Mouse (Mus musculus) thymus, adult 2 months (tissue): ENCODE data around the gene Notch4. TPM values are rescaled to one million over a fixed set of nuclear protein-coding genes. Genes with fewer than 3 reads are reported as not detected.
A peak's percentile ranks its signal among the peaks of the same experiment; 100 is the strongest.

ENCODE experiments used
- DNase-seq: peaks from one replicate; pipeline ENCODE4 v3.0.0; 2021
- H3K27ac ChIP-seq: fragments of 200-500 bp; 2 replicates; pipeline ENCODE4 v1.5.1; 2012; ENCODE audit warnings: low read length, control low read depth; ENCODE audit not compliant: control insufficient read depth, insufficient read depth
- H3K27me3 ChIP-seq: fragments of 200-500 bp; 2 replicates; pipeline ENCODE4 v1.6.1; 2012; ENCODE audit warnings: mild to moderate bottlenecking, low read length, moderate library complexity, mixed read lengths; ENCODE audit not compliant: control insufficient read depth, insufficient read depth
- H3K36me3 ChIP-seq: fragments of 200-500 bp; 2 replicates; pipeline ENCODE4 v1.6.1; 2012; ENCODE audit warnings: mild to moderate bottlenecking, low read length, moderate library complexity; ENCODE audit not compliant: control insufficient read depth, insufficient read depth
- H3K4me1 ChIP-seq: fragments of 200-500 bp; replicated peaks from 2 replicates; pipeline ENCODE4 v1.6.1; 2012; ENCODE audit warnings: low read length; ENCODE audit not compliant: control insufficient read depth, insufficient read depth
- H3K4me3 ChIP-seq: fragments of 200-500 bp; 2 replicates; pipeline ENCODE4 v1.5.1; 2012; ENCODE audit warnings: mild to moderate bottlenecking, low read length, control low read depth, moderate library complexity; ENCODE audit not compliant: control insufficient read depth, insufficient read depth
- CTCF ChIP-seq: fragments of 200-500 bp; IDR thresholded peaks from 2 replicates; pipeline ENCODE4 v1.5.1; 2012; ENCODE audit warnings: mild to moderate bottlenecking, control low read depth, low read length, moderate library complexity, borderline replicate concordance; ENCODE audit not compliant: control insufficient read depth, poor library complexity, insufficient read depth; ENCODE audit errors: extremely low read depth
- POLR2A ChIP-seq: fragments of 200-500 bp; IDR thresholded peaks from 2 replicates; pipeline ENCODE4 v1.6.1; 2012; ENCODE audit warnings: mild to moderate bottlenecking, low read length, control low read depth, moderate library complexity; ENCODE audit not compliant: control insufficient read depth, poor library complexity, insufficient read depth; ENCODE audit errors: extremely low read depth
- WGBS: fragments of 180-500 bp; shearing (Covaris S2); methylation state at CpG from one replicate; pipeline ENCODE4 v1.1.7; 2018; 5-methylcytosine and 5-hydroxymethylcytosine counted together
- polyA plus RNA-seq: library from polyadenylated mRNA; depleted of rRNA; stranded (reverse); fragments of >200 nt; gene quantifications from 2 replicates; pipeline ENCODE4 v1.2.3, GENCODE M21; 2012

Notch4 gene
- polyA plus RNA-seq, 1 experiment, result 6.1 TPM

GRCm38 (mm10) chr17:34591994-34592375, 27.9 kb downstream of the Notch4 start:
- H3K36me3 ChIP-seq, result peaks cover 20% of the 10 kb centered on the region
- no peaks in the 10 kb centered on the region for H3K27me3 ChIP-seq
- H3K27ac ChIP-seq, result peak overlapping the region; percentile 95
- 3% methylated on average over 35 of the region's 35 CpGs for WGBS
- peaks cover 25% of the 10 kb centered on the region for H3K4me1 ChIP-seq
- TF ChIP-seq POLR2A (peak; percentile 65), CTCF (peak; percentile 39; the same call in 1 of the 2 replicates)
- DNase-seq, result peak; percentile 90
- H3K4me3 ChIP-seq, result peak overlapping the region; percentile 76

DNA sequence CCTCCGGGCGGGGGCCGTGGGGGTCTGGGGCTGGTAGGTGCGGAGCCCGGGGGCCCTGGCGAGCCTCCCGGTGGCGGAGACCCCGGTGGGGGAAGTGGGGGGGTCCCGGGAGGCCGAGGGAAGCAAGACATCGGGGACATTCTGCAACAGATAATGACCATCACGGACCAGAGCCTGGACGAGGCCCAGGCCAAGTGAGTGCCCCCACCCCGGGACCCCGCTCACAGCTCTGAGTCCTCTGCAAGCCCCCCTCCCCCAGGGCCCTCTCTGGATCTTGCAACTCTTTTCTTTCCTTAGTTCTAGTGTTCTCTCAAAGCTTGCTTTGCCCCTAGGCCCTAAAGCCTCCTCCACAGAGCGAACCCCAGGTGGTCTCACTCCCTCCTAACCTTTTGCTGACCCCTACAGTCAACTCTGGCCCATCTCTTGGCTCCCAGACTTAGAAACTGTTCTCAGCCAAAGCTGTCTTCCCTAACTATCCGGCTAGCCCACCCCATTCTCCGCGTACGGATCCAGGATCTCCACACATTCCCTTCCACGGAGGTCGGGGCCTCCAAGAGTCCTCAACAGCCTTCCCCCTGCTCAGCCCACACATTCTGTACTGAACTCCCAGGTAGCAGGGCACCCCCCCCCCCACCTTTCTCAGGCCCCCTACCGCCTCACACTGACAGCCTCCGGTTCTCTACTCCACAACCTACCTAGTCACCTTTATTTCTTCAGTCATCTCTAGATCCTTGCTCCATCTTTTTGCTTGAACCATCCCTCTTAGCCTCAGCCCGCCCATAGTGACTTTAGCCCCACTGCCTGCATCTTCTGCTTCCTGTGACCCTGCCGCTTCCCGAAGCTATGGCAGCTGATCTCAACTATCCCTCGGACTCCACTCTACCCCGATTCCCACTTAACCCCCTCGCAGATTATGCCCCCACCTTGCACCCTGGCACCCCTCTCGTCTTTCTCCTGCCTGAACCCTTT, 28.8 kb downstream of the Notch4 start:
- H3K27me3 ChIP-seq, result no peaks in the 10 kb centered on the region
- TF ChIP-seq CTCF (no peak), POLR2A (no peak)
- H3K36me3 ChIP-seq, result peaks cover 20% of the 10 kb centered on the region
- H3K4me3 ChIP-seq, result peak overlapping the region; percentile 76
- H3K27ac ChIP-seq, result peak overlapping the region; percentile 74
- peak; percentile 40 for DNase-seq
- WGBS, result 3% methylated on average over 32 of the region's 32 CpGs
- peaks cover 24% of the 10 kb centered on the region for H3K4me1 ChIP-seq

GRCm38 (mm10) chr17:34593752-34594525, 29.9 kb downstream of the Notch4 start:
- DNase-seq, result no peak
- no peak overlapping the region for H3K27ac ChIP-seq
- H3K27me3 ChIP-seq, result no peaks in the 10 kb centered on the region
- H3K4me3 ChIP-seq, result no peak overlapping the region
- peaks cover 18% of the 10 kb centered on the region for H3K4me1 ChIP-seq
- 83% methylated on average over 34 of the region's 34 CpGs for WGBS
- H3K36me3 ChIP-seq, result peaks cover 20% of the 10 kb centered on the region
- TF ChIP-seq POLR2A (no peak), CTCF (no peak)

DNA sequence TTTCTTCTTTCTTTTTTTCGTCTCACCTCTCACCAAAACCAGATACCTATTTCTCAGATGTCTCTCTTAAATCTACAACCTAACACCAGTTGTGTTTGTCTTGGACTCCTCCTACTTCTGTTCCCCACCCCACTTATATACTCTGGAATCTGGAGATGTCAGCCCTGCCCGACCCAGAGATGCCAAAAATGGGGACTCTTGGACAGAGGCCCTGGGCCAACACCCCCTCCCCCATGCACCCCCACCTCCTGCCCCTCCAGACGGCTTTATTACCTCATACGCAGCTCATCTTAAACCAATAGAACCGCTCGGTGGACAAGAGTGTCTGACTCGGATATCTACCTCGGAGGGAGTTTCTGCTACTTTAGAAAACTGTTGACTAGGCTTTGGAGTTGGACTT, 32.0 kb downstream of the Notch4 start:
- no peak for DNase-seq
- Histone ChIP-seq H3K27ac (no peak overlapping the region), H3K36me3 (peaks cover 20% of the 10 kb centered on the region), H3K27me3 (no peaks in the 10 kb centered on the region), H3K4me1 (peaks cover 15% of the 10 kb centered on the region), H3K4me3 (no peak overlapping the region)
- 91% methylated on average over 8 of the region's 8 CpGs for WGBS
- TF ChIP-seq CTCF (no peak), POLR2A (no peak)

GRCm38 (mm10) chr17:34597566-34598095, 33.6 kb downstream of the Notch4 start, which contains the start of gene Ager:
Ager (plus strand) TSS chr17:34597862.
- no peak for TF ChIP-seq CTCF
- no peak for TF ChIP-seq POLR2A
- no peak within 1 kb of the TSS for H3K27ac ChIP-seq
- H3K27me3 ChIP-seq, result no peaks in the 10 kb centered on the region
- H3K4me1 ChIP-seq, result peaks cover 22% of the 10 kb centered on the region
- H3K4me3 ChIP-seq, result no peak within 1 kb of the TSS
- no peak for DNase-seq
- H3K36me3 ChIP-seq, result peaks cover 20% of the 10 kb centered on the region
- 69% methylated on average over 6 of the region's 6 CpGs for WGBS

GRCm38 (mm10) chr17:34599891-34600290, 35.8 kb downstream of the Notch4 start:
- 93% methylated on average over 9 of the region's 9 CpGs for WGBS
- no peak for DNase-seq
- Histone ChIP-seq H3K27ac (no peak overlapping the region), H3K4me3 (no peak overlapping the region), H3K27me3 (no peaks in the 10 kb centered on the region), H3K4me1 (peaks cover 14% of the 10 kb centered on the region), H3K36me3 (peaks cover 12% of the 10 kb centered on the region)
- TF ChIP-seq CTCF, result no peak
- TF ChIP-seq POLR2A, result no peak
